Mouse (Mus musculus): ENCODE measurements around the gene Wfdc2.
"Not testable (repeated sequence)": the region's sequence is repeated elsewhere in the genome, so short reads cannot be mapped to it uniquely, and the experiment has no call there.

Gene Wfdc2

GRCm38 (mm10) chr2:164566997-164567396 is 4.8 kb downstream of the Wfdc2 start:
- POLR2A ChIA-PET, result no interaction called here
- CTCF ChIA-PET, result interaction anchor here in 1 of 4 experiments (0.5 kb wide), 1 partner anchor 101 kb away, joined by 4 read pairs; no protein-coding TSS in a partner anchor

- ChIA-PET POLR2A (interaction anchor here in 2 of 4 experiments (0.6 to 1.0 kb wide), 3 partner anchors 9 to 142 kb away, joined by 3 to 4 read pairs (median 3); no protein-coding TSS in a partner anchor), CTCF (interaction anchor here in 1 of 4 experiments (0.6 kb wide), 1 partner anchor 572 kb away, joined by 3 read pairs; no protein-coding TSS in a partner anchor)
Measured at GRCm38 (mm10) chr2:164567460-164567859, 5.2 kb downstream of the Wfdc2 start.

- CTCF ChIA-PET, result interaction anchor here in 3 of 4 experiments (0.6 to 1.2 kb wide), 3 partner anchors 63 to 221 kb away, joined by 3 to 4 read pairs (median 4); no protein-coding TSS in a partner anchor
- POLR2A ChIA-PET, result interaction anchor here in 1 of 4 experiments (1.3 to 1.4 kb wide), 2 partner anchors 10 to 197 kb away, joined by 4 read pairs; partner anchors contain the start of gene Wfdc2
Measured at GRCm38 (mm10) chr2:164573359-164573758, 11.1 kb downstream of the Wfdc2 start, which contains the start of gene Spint3. Spint3 (minus strand) TSS chr2:164573459.

GRCm38 (mm10) chr2:164585025-164585725 is 23.0 kb downstream of the Wfdc2 start, which contains the start of gene Wfdc6a:
Wfdc6a (minus strand) TSS chr2:164585447.
- POLR2A ChIA-PET, result interaction anchor here in 2 of 4 experiments (0.6 kb wide), 2 partner anchors 23 to 292 kb away, joined by 4 to 5 read pairs; no protein-coding TSS in a partner anchor
- CTCF ChIA-PET, result not testable (repeated sequence)

DNA sequence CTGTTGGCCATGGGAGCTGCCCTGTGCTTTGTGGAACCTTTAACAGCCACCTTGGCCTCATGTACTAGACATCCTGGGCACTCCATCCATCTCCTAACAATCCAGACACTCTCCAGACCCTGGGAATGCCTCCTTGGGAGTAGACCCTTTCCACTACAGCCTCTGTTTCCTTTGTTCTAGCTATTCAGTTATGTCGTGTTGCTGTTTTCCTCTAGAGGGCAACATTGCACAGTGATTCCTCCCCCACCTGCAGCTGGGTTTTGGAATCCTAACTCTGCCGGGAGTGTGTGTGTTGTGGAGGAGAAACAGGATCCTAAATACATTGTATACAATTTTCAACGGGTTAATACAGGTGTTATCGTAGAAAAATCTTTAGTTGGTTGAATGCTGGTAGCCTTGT is 29.8 kb downstream of the Wfdc2 start:
- ChIA-PET CTCF (interaction anchor here (0.5 to 2.7 kb wide), 50 partner anchors 10 to 366 kb away, joined by 3 to 53 read pairs (median 4); partner anchors contain the start of genes Wfdc10 (in 2 of the 4), Wfdc9 (in 2 of the 4) and Gm20458 (in 1 of the 4)), POLR2A (interaction anchor here in 3 of 4 experiments (0.5 to 1.4 kb wide), 8 partner anchors 16 to 483 kb away, joined by 3 to 6 read pairs (median 3); no protein-coding TSS in a partner anchor)

GRCm38 (mm10) chr2:164593494-164593893 is 31.3 kb downstream of the Wfdc2 start, which contains the start of gene Eppin:
Eppin (minus strand) TSS chr2:164593594.
- ChIA-PET CTCF (interaction anchor here (0.5 to 2.5 kb wide), 17 partner anchors 10 to 1224 kb away, joined by 3 to 16 read pairs (median 4); partner anchors contain the start of genes Wfdc10 (in 1 of the 4) and Wfdc9 (in 1 of the 4)), POLR2A (no interaction called here)

DNA sequence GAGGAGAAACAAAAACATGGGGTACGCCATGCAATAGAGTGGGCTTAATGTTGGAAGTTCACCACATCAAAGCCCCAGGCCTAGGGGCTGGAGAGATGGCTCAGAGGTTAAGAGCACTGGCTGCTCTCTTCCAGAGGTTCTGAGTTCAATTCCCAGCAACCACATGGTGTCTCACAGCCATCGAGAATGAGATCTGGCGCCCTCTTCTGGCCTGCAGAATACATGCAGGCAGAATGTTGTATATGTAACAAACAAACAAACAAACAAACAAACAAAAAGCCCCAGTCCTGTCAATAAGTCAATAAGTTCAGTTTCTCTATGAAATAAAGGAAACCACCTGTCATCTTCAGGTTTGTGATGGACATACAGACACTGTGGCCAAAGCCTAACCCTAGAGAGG is 38.0 kb downstream of the Wfdc2 start:
- POLR2A ChIA-PET, result no interaction called here
- CTCF ChIA-PET, result interaction anchor here in 2 of 4 experiments (0.7 to 1.0 kb wide), 2 partner anchors 17 to 126 kb away, joined by 3 read pairs; no protein-coding TSS in a partner anchor

GRCm38 (mm10) chr2:164603482-164603881 is 41.3 kb downstream of the Wfdc2 start:
- ChIA-PET CTCF (interaction anchor here in 3 of 4 experiments (0.6 to 2.7 kb wide), 11 partner anchors 11 to 485 kb away, joined by 3 to 16 read pairs (median 4); partner anchors contain the start of genes Eppin (in 1 of the 3) and Wfdc10 (in 1 of the 3)), POLR2A (interaction anchor here in 1 of 4 experiments (0.7 to 0.8 kb wide), 2 partner anchors 82 to 200 kb away, joined by 4 to 5 read pairs; partner anchors contain the start of gene Wfdc13)

GRCm38 (mm10) chr2:164604411-164604810 is 42.2 kb downstream of the Wfdc2 start:
- CTCF ChIA-PET, result interaction anchor here (0.5 to 2.7 kb wide), 16 partner anchors 12 to 562 kb away, joined by 3 to 16 read pairs (median 4); partner anchors contain the start of genes Eppin (in 1 of the 4) and Wfdc10 (in 1 of the 4)
- POLR2A ChIA-PET, result interaction anchor here (0.6 to 1.1 kb wide), 7 partner anchors 9 to 453 kb away, joined by 3 to 5 read pairs (median 4); partner anchors contain the start of gene Wfdc6b (in 1 of the 4)

DNA sequence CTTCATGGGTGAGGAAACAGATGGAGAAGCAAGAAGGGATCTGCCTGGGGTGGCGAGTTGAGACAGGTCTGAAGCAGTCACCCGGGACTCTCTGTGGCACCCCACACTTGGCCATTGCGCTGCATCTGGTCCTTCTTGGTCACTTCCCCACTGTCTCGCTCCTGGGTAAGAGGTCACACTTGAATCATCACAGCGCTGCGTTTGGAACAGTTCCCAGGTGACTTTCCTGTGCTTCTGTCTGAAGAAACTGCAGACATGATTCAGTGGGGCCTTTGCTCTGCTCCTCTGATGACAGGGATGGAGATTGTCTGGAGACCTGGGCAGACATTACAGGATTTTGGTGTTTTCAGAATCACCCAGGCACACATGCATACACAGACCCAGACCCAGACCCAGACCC is 46.6 kb downstream of the Wfdc2 start:
- POLR2A ChIA-PET, result interaction anchor here in 1 of 4 experiments (0.6 to 0.8 kb wide), 2 partner anchors 17 to 24 kb away, joined by 3 to 5 read pairs; no protein-coding TSS in a partner anchor
- CTCF ChIA-PET, result interaction anchor here in 2 of 4 experiments (0.7 to 0.9 kb wide), 2 partner anchors 17 to 28 kb away, joined by 3 to 4 read pairs; no protein-coding TSS in a partner anchor

- POLR2A ChIA-PET, result interaction anchor here in 1 of 4 experiments (0.6 kb wide), 1 partner anchor 9 kb away, joined by 3 read pairs; no protein-coding TSS in a partner anchor
- CTCF ChIA-PET, result not testable (repeated sequence)
Measured at GRCm38 (mm10) chr2:164613471-164613870, 51.3 kb downstream of the Wfdc2 start, which contains the start of the genes Wfdc6b and Wfdc8. Wfdc6b (plus strand) TSS chr2:164613522. Wfdc8 (minus strand) TSS chr2:164613626.

GRCm38 (mm10) chr2:164615386-164615785 is 53.2 kb downstream of the Wfdc2 start:
- POLR2A ChIA-PET, result interaction anchor here in 1 of 4 experiments (0.5 kb wide), 1 partner anchor 153 kb away, joined by 4 read pairs; no protein-coding TSS in a partner anchor
- CTCF ChIA-PET, result interaction anchor here in 1 of 4 experiments (0.6 kb wide), 2 partner anchors 58 to 212 kb away, joined by 3 read pairs; no protein-coding TSS in a partner anchor

All from embryonic stem cell, embryonic (primary cell).